Mouse (Mus musculus) adrenal gland, adult 2 months (tissue): Measurements from ENCODE around the gene Ift81. TPM values are rescaled to one million over a fixed set of nuclear protein-coding genes. Genes with fewer than 3 reads are reported as not detected.

Experiments used
- DNase-seq: peaks from one replicate; pipeline ENCODE4 v3.0.0; 2021
- polyA plus RNA-seq: library from polyadenylated mRNA; depleted of rRNA; stranded (reverse); fragments of >200 nt; gene quantifications from 2 replicates; pipeline ENCODE4 v1.2.3, GENCODE M21; 2012
- total RNA-seq, 2 experiments: library from RNA; stranded (reverse); gene quantifications; 2 replicates each; pipeline ENCODE4 v1.2.3; 2021

The Ift81 gene
- total and polyA plus RNA-seq, 3 experiments = 2.2 to 15.7 (median 6.5) TPM

- no peak for DNase-seq
These were observed 11.4 kb upstream of the Ift81 start for GRCm38 (mm10) chr5:122625565-122626252.

DNA sequence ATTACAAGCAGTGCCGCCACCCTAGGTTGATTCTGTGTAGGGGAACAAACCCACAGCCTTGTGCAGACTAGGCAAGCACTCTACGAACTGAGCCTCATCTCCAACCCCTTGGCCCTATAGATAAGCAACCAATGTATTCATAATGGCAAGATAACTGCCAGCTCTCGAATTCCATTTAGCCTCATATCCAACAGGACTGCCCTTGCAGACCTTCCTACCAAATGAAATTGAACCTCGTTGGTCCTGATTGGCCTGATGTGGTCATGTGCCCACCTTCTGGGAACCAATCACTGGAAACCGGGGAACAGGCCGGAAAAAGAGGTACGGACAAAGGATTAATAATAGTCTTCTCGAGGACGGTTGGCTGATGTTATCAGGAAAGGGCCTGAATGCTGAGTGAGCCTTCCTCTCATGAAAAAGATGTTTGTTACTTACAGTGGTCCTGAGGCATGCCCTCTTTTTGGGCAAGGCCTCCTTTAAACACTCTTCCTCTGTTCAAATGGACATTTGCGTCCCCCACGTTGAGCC is 10.7 kb upstream of the Ift81 start:
- no peak for DNase-seq

- no peak for DNase-seq
These were observed 9.5 kb upstream of the Ift81 start for GRCm38 (mm10) chr5:122623861-122624260.

GRCm38 (mm10) chr5:122622526-122622925 is 8.2 kb upstream of the Ift81 start:
- DNase-seq = peak; percentile 19

DNA sequence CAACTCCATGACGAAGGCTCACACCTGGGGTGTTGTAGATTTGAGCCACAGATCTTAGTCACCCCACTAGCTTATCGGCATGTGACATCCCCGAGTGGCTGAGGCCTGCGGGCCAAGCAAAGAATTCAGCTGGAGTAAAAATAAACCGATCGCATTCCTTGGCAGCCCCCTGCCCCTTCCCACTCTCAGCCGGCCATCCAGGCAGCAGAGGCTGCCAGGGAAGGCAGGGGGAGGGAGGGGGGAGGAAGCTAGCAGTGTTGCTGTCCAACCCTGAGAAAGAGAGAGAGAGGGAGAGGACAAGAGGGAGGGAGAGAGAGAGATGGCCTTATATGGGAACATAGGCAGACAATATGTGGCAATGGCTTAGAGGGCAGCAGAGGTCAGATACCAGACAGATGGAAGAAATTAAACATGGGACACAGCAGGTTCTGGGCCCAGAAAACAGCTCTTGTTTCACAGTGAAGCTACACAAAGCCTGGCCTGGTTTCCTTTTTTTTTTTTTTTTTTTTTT is 7.1 kb upstream of the Ift81 start:
- peak; percentile 46 for DNase-seq

GRCm38 (mm10) chr5:122619686-122620296 is 5.5 kb upstream of the Ift81 start:
- no peak for DNase-seq

DNA sequence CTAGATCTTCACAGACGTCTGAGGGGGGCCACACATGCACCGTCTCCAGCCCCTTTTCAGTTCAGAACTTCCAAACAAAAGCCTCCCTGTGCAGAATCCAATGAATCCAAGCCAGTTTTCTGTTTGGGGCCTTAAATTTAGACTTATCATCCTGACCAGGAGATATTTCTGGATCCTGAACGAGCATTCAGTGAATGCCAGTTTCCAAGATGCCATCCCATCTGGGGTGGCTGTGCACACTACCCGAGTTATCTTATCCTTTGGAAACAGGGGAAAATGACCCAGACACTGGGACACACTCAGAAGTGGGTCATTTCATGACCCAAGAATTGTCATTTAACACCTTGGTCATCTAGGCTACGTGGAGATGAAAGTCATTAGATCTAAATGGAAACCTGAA is 3.4 kb upstream of the Ift81 start:
- DNase-seq = no peak

GRCm38 (mm10) chr5:122611651-122612050 is 2.7 kb downstream of the Ift81 start:
- DNase-seq = no peak

GRCm38 (mm10) chr5:122604894-122605293 is 9.4 kb downstream of the Ift81 start:
- no peak for DNase-seq

DNA sequence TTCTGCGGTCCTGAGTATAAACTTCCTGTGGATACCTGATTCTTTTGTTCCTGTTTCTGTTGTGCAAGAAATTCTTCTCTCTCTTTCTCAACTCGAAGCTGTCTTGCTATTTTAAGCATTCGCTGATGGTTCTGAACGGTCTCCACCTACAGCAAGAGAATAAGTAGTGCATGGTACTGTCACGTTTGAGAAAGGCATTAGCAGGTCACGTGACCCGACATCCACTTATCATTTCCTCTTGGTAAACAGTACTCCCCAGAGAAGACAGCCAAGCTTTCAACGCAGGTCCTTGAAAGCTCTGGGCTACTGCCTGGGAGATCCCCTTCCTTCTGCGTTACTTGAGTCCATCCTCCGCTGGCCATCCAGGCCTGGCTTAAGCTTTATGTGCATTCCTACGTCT is 12.1 kb downstream of the Ift81 start:
- DNase-seq = peak; percentile 39

- DNase-seq = no peak
These were observed 18.8 kb downstream of the Ift81 start for GRCm38 (mm10) chr5:122595470-122595869.

GRCm38 (mm10) chr5:122589891-122590290 is 24.4 kb downstream of the Ift81 start:
- no peak for DNase-seq

DNA sequence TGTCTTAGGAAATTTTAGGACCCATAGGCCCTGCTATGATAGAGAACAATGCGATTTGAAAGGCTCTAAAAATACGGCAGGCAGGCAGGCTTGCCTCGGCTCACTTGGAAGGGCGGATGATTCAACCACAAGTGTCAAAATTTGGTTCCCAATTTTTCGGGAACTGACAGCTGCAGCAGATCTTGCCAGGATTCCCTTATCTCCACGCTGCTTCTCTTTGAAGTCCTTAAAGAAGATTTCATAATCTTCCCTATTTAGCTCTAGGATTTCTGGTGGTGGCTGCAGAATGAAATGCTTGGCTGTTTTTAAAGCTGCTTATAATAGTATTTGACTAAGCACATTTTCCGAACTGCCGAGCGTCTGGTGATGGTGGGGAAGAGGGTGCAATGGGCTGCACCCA is 28.8 kb downstream of the Ift81 start:
- peak; percentile 42 for DNase-seq

DNA sequence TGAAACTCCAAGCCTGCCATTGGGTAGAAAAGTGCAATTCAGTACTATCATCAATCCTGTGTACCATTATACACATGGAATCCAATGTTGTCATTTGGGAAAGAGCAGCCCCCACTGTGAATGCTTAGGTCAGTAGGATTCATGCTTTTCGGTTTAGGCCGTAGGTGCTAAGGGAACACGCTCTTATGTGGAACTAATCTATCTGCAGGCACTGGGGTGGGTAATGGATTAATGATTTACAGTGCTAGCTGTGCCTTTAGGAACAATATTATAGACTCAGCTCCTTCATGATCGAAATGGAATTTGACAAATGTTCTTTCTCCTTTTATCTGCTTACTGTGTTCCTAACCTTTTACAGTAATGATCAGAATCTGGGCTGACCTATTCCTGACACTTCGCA is 30.2 kb downstream of the Ift81 start:
- DNase-seq = no peak

DNA sequence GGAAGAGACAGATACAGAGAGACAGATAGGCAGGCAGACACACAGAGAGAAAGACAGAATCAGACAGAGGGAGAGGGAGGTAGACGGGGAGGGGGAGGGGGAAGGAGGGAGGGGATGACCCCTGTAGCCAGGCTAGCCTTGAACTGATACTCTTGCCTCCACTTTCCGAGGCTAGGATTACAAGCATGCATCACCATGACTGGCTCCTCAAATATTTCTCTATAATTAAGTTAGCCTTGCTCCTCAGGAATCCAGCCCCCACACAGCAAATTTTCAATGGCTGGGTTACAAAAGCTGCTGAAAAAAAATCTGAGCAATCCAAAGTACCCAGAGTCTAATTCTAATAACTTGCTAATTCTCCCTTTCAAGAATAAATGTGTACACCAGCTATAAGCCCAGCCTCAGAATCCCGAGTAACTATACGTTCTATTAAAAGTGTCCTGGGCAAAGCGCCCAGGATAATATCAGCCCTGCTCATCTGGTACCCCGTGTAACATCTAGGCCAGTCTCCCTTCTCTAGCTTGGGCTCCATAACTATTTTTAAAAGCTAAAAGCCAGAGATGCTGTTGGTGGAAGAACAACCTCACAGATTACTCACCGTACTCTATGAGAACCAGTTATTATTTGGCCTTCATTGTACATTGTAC is 37.5 kb downstream of the Ift81 start:
- DNase-seq = no peak

DNA sequence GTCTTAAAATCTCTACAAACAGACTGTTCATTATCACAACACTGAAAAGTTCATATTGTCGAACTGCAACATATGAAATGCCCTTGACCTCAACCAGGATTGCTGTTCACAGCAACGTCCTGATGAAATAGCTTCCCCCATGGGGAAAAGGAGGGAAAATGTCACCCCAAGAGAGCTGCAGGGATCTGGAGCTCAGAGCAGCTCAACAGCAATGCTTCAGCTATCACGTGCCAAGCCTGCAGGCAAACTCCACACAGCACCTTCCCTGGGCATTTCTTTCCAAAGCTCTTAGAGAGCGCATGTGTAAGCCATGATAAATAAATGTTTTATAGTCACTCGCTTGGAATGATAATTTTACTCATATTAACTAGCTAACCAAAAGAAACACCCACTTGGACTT is 42.3 kb downstream of the Ift81 start:
- DNase-seq = peak; percentile 28

DNA sequence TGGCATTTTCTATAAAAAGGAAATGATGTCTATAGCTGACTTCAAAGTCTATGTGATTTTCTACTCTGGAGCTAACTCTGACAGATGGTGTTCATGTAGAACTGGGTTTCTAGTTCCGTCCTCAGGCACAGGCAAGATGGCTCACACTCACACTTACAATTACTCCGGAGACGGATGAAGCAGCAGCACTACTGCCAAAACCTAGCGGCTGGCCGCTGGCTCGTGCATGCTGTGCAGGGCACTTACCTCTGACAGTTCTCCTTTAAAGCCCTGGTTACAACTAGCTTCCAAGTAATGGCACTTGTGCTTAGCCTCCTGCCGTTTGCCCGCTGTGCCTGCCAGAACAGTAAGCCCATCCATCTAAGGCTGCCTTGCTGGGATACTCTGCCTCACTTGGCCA is 47.7 kb downstream of the Ift81 start:
- no peak for DNase-seq

DNA sequence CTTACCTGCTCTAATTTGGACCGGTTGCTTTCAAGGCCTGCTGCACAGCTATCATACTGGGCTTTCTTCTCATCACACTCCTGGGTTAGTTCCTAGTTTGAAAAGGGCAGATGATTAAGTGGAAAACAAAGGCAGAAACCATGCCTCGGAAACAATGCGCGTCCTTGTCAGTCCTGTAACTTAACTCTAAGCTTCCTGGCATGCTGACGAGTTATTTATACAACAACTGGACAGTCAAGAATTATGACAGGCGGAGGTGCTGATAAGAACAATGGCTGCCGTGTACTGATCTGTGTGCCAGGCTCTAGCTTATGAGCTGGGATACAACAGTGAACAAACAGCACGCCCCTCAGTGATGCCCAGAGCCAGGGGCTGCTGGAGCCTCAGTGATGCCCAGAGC is 53.7 kb downstream of the Ift81 start:
- DNase-seq = no peak

DNA sequence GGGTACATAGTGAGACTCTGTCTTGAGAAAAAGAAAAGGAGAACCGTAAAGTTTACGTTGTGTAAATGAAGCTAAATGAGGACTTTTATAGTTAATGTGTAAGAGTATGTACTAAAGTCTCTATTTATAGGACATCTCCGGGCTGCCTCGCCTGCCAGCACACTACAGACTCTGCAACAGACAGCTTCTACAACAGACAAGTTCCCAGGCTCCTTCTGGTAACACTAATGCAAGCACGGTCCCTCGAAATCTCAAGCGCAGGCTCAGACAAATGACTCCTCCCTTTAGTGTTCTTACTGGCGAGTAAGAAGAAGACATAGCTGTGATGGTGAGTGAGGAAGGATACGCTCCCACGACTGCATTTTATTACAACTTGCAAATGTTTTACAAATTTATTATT is 56.2 kb downstream of the Ift81 start:
- DNase-seq = no peak

- no peak for DNase-seq
These were observed 59.2 kb downstream of the Ift81 start for GRCm38 (mm10) chr5:122555107-122555506.

DNA sequence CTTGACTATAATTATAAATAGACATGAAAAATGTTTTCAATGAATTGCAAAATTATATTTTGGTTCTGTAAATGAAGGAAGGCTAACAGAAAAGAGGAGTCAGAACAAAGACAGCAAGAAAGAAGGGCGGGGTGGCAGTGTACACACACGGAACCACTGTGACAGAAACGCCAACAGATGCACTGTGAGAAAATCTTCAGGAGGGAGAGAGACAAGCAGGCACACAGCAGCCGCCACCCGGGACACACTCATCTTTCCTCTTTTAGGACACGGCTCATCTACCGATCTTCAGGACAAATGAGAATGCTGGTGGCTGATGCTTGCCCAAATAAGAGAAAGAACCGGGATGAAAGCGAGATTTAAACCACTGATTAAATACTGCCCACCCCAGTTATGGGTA is 61.7 kb downstream of the Ift81 start:
- no peak for DNase-seq

- DNase-seq = no peak
These were observed 63.9 kb downstream of the Ift81 start for GRCm38 (mm10) chr5:122550460-122550859.

DNA sequence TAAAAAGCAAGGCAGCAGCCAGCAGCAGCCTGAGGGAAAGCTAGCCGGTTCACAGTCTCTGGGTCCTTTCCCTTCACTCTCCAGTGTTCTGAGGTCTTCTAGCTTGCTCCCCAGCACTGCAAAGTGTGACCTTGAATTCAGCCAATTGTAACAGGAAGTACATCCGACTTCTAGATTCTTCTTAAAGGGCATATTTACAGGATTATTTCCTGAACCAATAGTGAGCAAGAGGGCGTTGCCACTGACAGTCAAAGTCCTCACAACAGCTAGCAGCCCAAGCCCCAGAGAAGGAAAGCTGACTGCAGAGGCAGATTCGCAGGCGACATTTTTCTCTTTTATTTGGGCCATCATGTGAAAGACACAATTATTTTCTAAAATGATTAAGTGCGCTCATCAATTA is 65.6 kb downstream of the Ift81 start:
- peak; percentile 29 for DNase-seq
